Comparison of ENCODE assay signal across 8 mouse cellular contexts in the genomic region with DNA sequence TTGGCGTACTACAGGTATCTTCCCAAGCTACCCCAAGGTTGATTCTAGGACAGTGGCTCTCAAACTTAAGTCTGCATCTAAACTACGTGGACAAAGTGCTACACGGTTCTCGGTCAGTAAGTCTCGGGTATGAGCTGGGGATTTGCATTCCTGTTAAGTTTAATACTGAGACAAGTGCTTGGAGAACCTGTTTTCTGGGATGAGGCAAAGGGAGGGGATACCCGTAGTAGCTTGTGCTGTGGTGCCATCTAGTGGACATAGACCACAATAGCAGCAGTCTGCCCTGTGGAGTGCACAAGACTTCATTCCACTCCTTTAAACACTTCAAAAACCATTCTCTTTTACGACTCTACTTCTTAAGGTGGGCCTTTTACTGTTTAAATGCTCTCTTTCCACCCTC. TPM values are rescaled to one million over a fixed set of nuclear protein-coding genes. Genes with fewer than 3 reads are reported as not detected.
A peak's percentile ranks its signal among the peaks of the same experiment; 100 is the strongest.
DNase-seq lines count a peak whose midpoint lies in the region; ATAC-seq and TF ChIP-seq lines count a peak whose summit lies in the region.

No protein-coding gene starts in this region.

- H3K4me3 ChIP-seq in forebrain, embryonic 11.5 days (ENCODE audit: low read depth, low read length), result peak overlapping the region; percentile 21
- H3K4me3 ChIP-seq in layer of hippocampus, adult 2 months, result no peak overlapping the region; the same call in 1 of the 2 replicates
- peak overlapping the region; percentile 12 for H3K4me3 ChIP-seq in lung, embryonic 16.5 days (ENCODE audit: low read length)

- peak; percentile 87 for DNase-seq in Muller cell, postnatal 12 days (ENCODE audit: inconsistent ontology term)
- DNase-seq in c-Kit-positive CD71-positive TER-119-positive erythroid progenitor cells, embryonic 14.5 days (ENCODE audit: low spot score), result peak; percentile 46
- DNase-seq in forebrain, embryonic 11.5 days (ENCODE audit: low spot score), result peak; percentile 86
- peak; percentile 79 to 81 for DNase-seq in layer of hippocampus, adult 2 months (ENCODE audit: low spot score in 2 of 2)
- DNase-seq in retina, postnatal 1 day, result peak; percentile 90

- no peaks in the 10 kb centered on the region for H3K36me3 ChIP-seq in forebrain, embryonic 11.5 days (ENCODE audit: control insufficient read depth, insufficient read depth, low read length)
- no peaks in the 10 kb centered on the region for H3K36me3 ChIP-seq in lung, embryonic 16.5 days (ENCODE audit: control insufficient read depth, insufficient read depth, low read length)

- TF ChIP-seq CTCF in layer of hippocampus, adult 2 months (conservative IDR thresholded peaks at IDR 0.05), result peak; percentile 98

- 3% methylated on average over 7 of the region's 7 CpGs for WGBS in forebrain, embryonic 11.5 days
- WGBS in lung, embryonic 16.5 days, result 4% methylated on average over 7 of the region's 7 CpGs

- H3K27ac ChIP-seq in forebrain, embryonic 11.5 days (ENCODE audit: low read depth, low read length), result no peak overlapping the region
- no peak overlapping the region for H3K27ac ChIP-seq in layer of hippocampus, adult 2 months
- no peak overlapping the region for H3K27ac ChIP-seq in lung, embryonic 16.5 days (ENCODE audit: low read length)

- peaks cover 12% of the 10 kb centered on the region for H3K4me1 ChIP-seq in forebrain, embryonic 11.5 days (replicated peaks; ENCODE audit: control insufficient read depth, insufficient read depth, low read length)
- H3K4me1 ChIP-seq in lung, embryonic 16.5 days (replicated peaks; ENCODE audit: control insufficient read depth, insufficient read depth, low read length), result peaks cover 6% of the 10 kb centered on the region; the same call in 1 of the 2 replicates

- H3K9ac ChIP-seq in forebrain, embryonic 11.5 days (ENCODE audit: low read length), result 0 out of 2 replicates have a peak overlapping the region, but pooled peaks have one; percentile 4
- H3K9ac ChIP-seq in lung, embryonic 16.5 days (ENCODE audit: low read length), result no peak overlapping the region

- no peaks in the 10 kb centered on the region for H3K9me3 ChIP-seq in forebrain, embryonic 11.5 days (ENCODE audit: control insufficient read depth, low read length)
- H3K9me3 ChIP-seq in lung, embryonic 16.5 days (ENCODE audit: control insufficient read depth, low read length), result no peaks in the 10 kb centered on the region

- peak; percentile 48; the same call in 1 of the 2 replicates for ATAC-seq in forebrain, embryonic 11.5 days (replicated peaks; ENCODE audit: low FRiP score)
- ATAC-seq in hematopoietic stem cell, adult 5-6 weeks (replicated peaks in 1 of 2; ENCODE audit: insufficient read depth in 1 of 2, low FRiP score in 2 of 2, low TSS enrichment in 1 of 2, low read depth in 1 of 2, poor library complexity in 2 of 2, severe bottlenecking in 2 of 2), result peak; percentile 37 to 63; a peak in 2 of 4 replicates
- peak; percentile 51; the same call in 1 of the 2 replicates for ATAC-seq in lung, embryonic 16.5 days (ENCODE audit: low read depth)
- ATAC-seq in inflammation-experienced regulatory T-cells, adult 6 months, result no peak

- H3K4me2 ChIP-seq in forebrain, embryonic 11.5 days (ENCODE audit: low read depth, low read length, severe bottlenecking), result peak overlapping the region; percentile 52
- H3K4me2 ChIP-seq in lung, embryonic 16.5 days (ENCODE audit: low read depth, low read length), result peak overlapping the region; percentile 47

- H3K27me3 ChIP-seq in forebrain, embryonic 11.5 days (ENCODE audit: control insufficient read depth, insufficient read depth, low read length), result no peaks in the 10 kb centered on the region
- peaks cover 7% of the 10 kb centered on the region for H3K27me3 ChIP-seq in lung, embryonic 16.5 days (ENCODE audit: control insufficient read depth, insufficient read depth, low read depth, low read length)

RNA-seq across cellular contexts. Expression of a gene that starts 41.4 kb away (rescaled TPM):
- polyA plus RNA-seq in forebrain, embryonic 11.5 days (2014; fragmentation: Nextera tagmentation; extraction: Ambion mirVana), result 15.5 and 16.1 TPM in 2 replicates
- total RNA-seq in hematopoietic stem cell, adult 5-6 weeks (2017), result 16.7 and 22.4 TPM in 2 replicates
- total RNA-seq in layer of hippocampus, adult 2 months (2021), result 10 to 100 TPM; 38.9 to 40.3 TPM
- 19.0 and 19.3 TPM in 2 replicates for polyA plus RNA-seq in lung, embryonic 16.5 days (2015; fragmentation: Nextera tagmentation; extraction: Ambion mirVana)
- 1 to 10 TPM; 1.8 to 2.0 (median 2.0) TPM for polyA plus RNA-seq in inflammation-experienced regulatory T-cells, adult 6 months (2017; shearing (Covaris generic))
